Mouse (Mus musculus) limb, embryonic 13.5 days (tissue): ENCODE measurements at regions not wholly inside any gene's neighbourhood (a gene's known extent, or its start where the extent isn't known, plus 50 kb on each side); places are given as distances from the start of the nearest gene placed in this dataset.

Source experiments
- ATAC-seq: fragments of 200-750 bp; cut with Nextera tagmentation; 2 replicates; pipeline ENCODE4 v1.8.0; 2017; ENCODE audit warnings: low read depth, moderate number of reproducible peaks, moderate TSS enrichment; ENCODE audit not compliant: low FRiP score
- H3K27ac ChIP-seq: fragments of 300-500 bp; sonication (generic); 2 replicates; pipeline ENCODE4 v1.5.1; 2015; ENCODE audit warnings: inconsistent platforms, mild to moderate bottlenecking, moderate library complexity
- H3K27me3 ChIP-seq: fragments of 300-500 bp; sonication (generic); 2 replicates; pipeline ENCODE4 v1.6.1; 2015; ENCODE audit warnings: mild to moderate bottlenecking, inconsistent platforms
- H3K36me3 ChIP-seq: fragments of 300-500 bp; sonication (generic); 2 replicates; pipeline ENCODE4 v1.6.1; 2015; ENCODE audit warnings: inconsistent platforms, mild to moderate bottlenecking, moderate library complexity
- H3K4me1 ChIP-seq: fragments of 300-500 bp; sonication (generic); 2 replicates; pipeline ENCODE4 v1.6.1; 2015; ENCODE audit warnings: inconsistent platforms
- H3K4me2 ChIP-seq: fragments of 300-500 bp; sonication (generic); replicated peaks from 2 replicates; pipeline ENCODE4 v1.6.1; 2015; ENCODE audit warnings: inconsistent platforms, mild to moderate bottlenecking, moderate library complexity
- H3K4me3 ChIP-seq: fragments of 300-500 bp; sonication (generic); 2 replicates; pipeline ENCODE4 v1.5.1; 2015; ENCODE audit warnings: moderate library complexity, mild to moderate bottlenecking, inconsistent platforms
- H3K9ac ChIP-seq: fragments of 300-500 bp; sonication (generic); 2 replicates; pipeline ENCODE4 v1.6.1; 2015; ENCODE audit warnings: mild to moderate bottlenecking, inconsistent platforms
- H3K9me3 ChIP-seq: fragments of 300-500 bp; sonication (generic); 2 replicates; pipeline ENCODE4 v1.6.1; 2016; ENCODE audit warnings: inconsistent platforms
- WGBS: fragments of 180-500 bp; shearing (Covaris S2); methylation state at CpG from one replicate; pipeline ENCODE4 v1.1.7; 2015; 5-methylcytosine and 5-hydroxymethylcytosine counted together

- WGBS = 66% methylated on average over 12 of the region's 12 CpGs
- no peaks in the 10 kb centered on the region for H3K9me3 ChIP-seq
- ATAC-seq = no peak
- H3K27me3 ChIP-seq = no peaks in the 10 kb centered on the region
- no peak overlapping the region for H3K4me3 ChIP-seq
- H3K36me3 ChIP-seq = no peaks in the 10 kb centered on the region
- peaks cover 55% of the 10 kb centered on the region for H3K4me1 ChIP-seq
- no peak overlapping the region for H3K4me2 ChIP-seq
- H3K9ac ChIP-seq = no peak overlapping the region
- no peak overlapping the region for H3K27ac ChIP-seq
These were observed 410.3 kb downstream of the Wdr11 start for GRCm38 (mm10) chr7:130002002-130002401.

- H3K27ac ChIP-seq = peak overlapping the region; percentile 59
- 44% methylated on average over 10 of the region's 10 CpGs for WGBS
- peak; percentile 28; the same call in 1 of the 2 replicates for ATAC-seq
- no peak overlapping the region for H3K4me3 ChIP-seq
- no peak overlapping the region for H3K4me2 ChIP-seq
- H3K36me3 ChIP-seq = no peaks in the 10 kb centered on the region
- peaks cover 5% of the 10 kb centered on the region; the same call in 1 of the 2 replicates for H3K27me3 ChIP-seq
- H3K9ac ChIP-seq = no peak overlapping the region
- peaks cover 58% of the 10 kb centered on the region for H3K4me1 ChIP-seq
- H3K9me3 ChIP-seq = no peaks in the 10 kb centered on the region
These were observed 413.7 kb downstream of the Wdr11 start for GRCm38 (mm10) chr7:130005406-130005805.

- peaks cover 53% of the 10 kb centered on the region for H3K4me1 ChIP-seq
- no peak overlapping the region for H3K27ac ChIP-seq
- peaks cover 6% of the 10 kb centered on the region; the same call in 1 of the 2 replicates for H3K27me3 ChIP-seq
- H3K9me3 ChIP-seq = no peaks in the 10 kb centered on the region
- no peak overlapping the region for H3K9ac ChIP-seq
- WGBS = 20% methylated on average over 6 of the region's 6 CpGs
- ATAC-seq = no peak
- no peak overlapping the region for H3K4me3 ChIP-seq
- H3K4me2 ChIP-seq = no peak overlapping the region
- H3K36me3 ChIP-seq = no peaks in the 10 kb centered on the region
These were observed 416.4 kb downstream of the Wdr11 start for GRCm38 (mm10) chr7:130007993-130008583.

- no peak for ATAC-seq
- Histone ChIP-seq H3K9ac (no peak overlapping the region), H3K27ac (no peak overlapping the region), H3K36me3 (no peaks in the 10 kb centered on the region), H3K4me2 (no peak overlapping the region), H3K9me3 (no peaks in the 10 kb centered on the region), H3K4me3 (no peak overlapping the region), H3K27me3 (peaks cover 6% of the 10 kb centered on the region; the same call in 1 of the 2 replicates), H3K4me1 (peaks cover 48% of the 10 kb centered on the region)
- 42% methylated on average over 12 of the region's 12 CpGs for whole genome bisulfite sequencing
These were observed 417.1 kb downstream of the Wdr11 start for GRCm38 (mm10) chr7:130008591-130009418.

- Histone ChIP-seq H3K4me2 (no peak overlapping the region), H3K27me3 (peaks cover 6% of the 10 kb centered on the region; the same call in 1 of the 2 replicates), H3K9ac (no peak overlapping the region), H3K27ac (no peak overlapping the region), H3K9me3 (no peaks in the 10 kb centered on the region), H3K36me3 (no peaks in the 10 kb centered on the region), H3K4me3 (no peak overlapping the region), H3K4me1 (peaks cover 39% of the 10 kb centered on the region)
- 83% methylated on average over 8 of the region's 8 CpGs for WGBS
- no peak for ATAC-seq
These were observed 420.4 kb downstream of the Wdr11 start for GRCm38 (mm10) chr7:130012067-130012466.

- no peak overlapping the region for H3K4me2 ChIP-seq
- H3K27ac ChIP-seq = no peak overlapping the region
- H3K9me3 ChIP-seq = no peaks in the 10 kb centered on the region
- peaks cover 40% of the 10 kb centered on the region for H3K4me1 ChIP-seq
- WGBS = 83% methylated on average over 6 of the region's 6 CpGs
- H3K9ac ChIP-seq = no peak overlapping the region
- ATAC-seq = no peak
- H3K36me3 ChIP-seq = no peaks in the 10 kb centered on the region
- peaks cover 6% of the 10 kb centered on the region; the same call in 1 of the 2 replicates for H3K27me3 ChIP-seq
- H3K4me3 ChIP-seq = no peak overlapping the region
These were observed 421.4 kb downstream of the Wdr11 start for GRCm38 (mm10) chr7:130013109-130013508.

- H3K4me1 ChIP-seq = peaks cover 42% of the 10 kb centered on the region
- H3K4me2 ChIP-seq = no peak overlapping the region
- no peak for ATAC-seq
- no peaks in the 10 kb centered on the region for H3K36me3 ChIP-seq
- no peak overlapping the region for H3K27ac ChIP-seq
- H3K4me3 ChIP-seq = no peak overlapping the region
- peaks cover 6% of the 10 kb centered on the region for H3K27me3 ChIP-seq
- H3K9ac ChIP-seq = no peak overlapping the region
- H3K9me3 ChIP-seq = no peaks in the 10 kb centered on the region
- 71% methylated on average over 10 of the region's 10 CpGs for WGBS
These were observed 422.9 kb downstream of the Wdr11 start for GRCm38 (mm10) chr7:130014609-130015008.

GRCm38 (mm10) chr7:130015375-130016014, 423.8 kb downstream of the Wdr11 start:
- no peak for ATAC-seq
- H3K4me1 ChIP-seq = peaks cover 42% of the 10 kb centered on the region
- H3K27ac ChIP-seq = peak overlapping the region; percentile 55
- H3K27me3 ChIP-seq = no peaks in the 10 kb centered on the region; the same call in none of the 2 replicates
- H3K36me3 ChIP-seq = no peaks in the 10 kb centered on the region
- 39% methylated on average over 5 of the region's 5 CpGs for WGBS
- no peak overlapping the region for H3K4me2 ChIP-seq
- no peak overlapping the region for H3K9ac ChIP-seq
- H3K9me3 ChIP-seq = no peaks in the 10 kb centered on the region
- H3K4me3 ChIP-seq = no peak overlapping the region

- H3K9me3 ChIP-seq = no peaks in the 10 kb centered on the region
- H3K36me3 ChIP-seq = no peaks in the 10 kb centered on the region
- no peak overlapping the region for H3K4me3 ChIP-seq
- peak overlapping the region; percentile 55 for H3K27ac ChIP-seq
- ATAC-seq = no peak
- H3K4me2 ChIP-seq = no peak overlapping the region
- no peak overlapping the region for H3K9ac ChIP-seq
- peaks cover 39% of the 10 kb centered on the region for H3K4me1 ChIP-seq
- WGBS = 63% methylated on average over 17 of the region's 17 CpGs
- H3K27me3 ChIP-seq = no peaks in the 10 kb centered on the region; the same call in 1 of the 2 replicates
These were observed 424.6 kb downstream of the Wdr11 start for GRCm38 (mm10) chr7:130016015-130016874.

- 12% methylated on average over 4 of the region's 4 CpGs for WGBS
- Histone ChIP-seq H3K4me3 (no peak overlapping the region), H3K9ac (no peak overlapping the region), H3K9me3 (no peaks in the 10 kb centered on the region), H3K27ac (peak overlapping the region; percentile 48; the same call in 1 of the 2 replicates), H3K4me1 (peaks cover 33% of the 10 kb centered on the region), H3K4me2 (no peak overlapping the region), H3K36me3 (no peaks in the 10 kb centered on the region), H3K27me3 (no peaks in the 10 kb centered on the region; the same call in 1 of the 2 replicates)
- no peak for ATAC-seq
These were observed 427.2 kb downstream of the Wdr11 start for GRCm38 (mm10) chr7:130018891-130019290.

GRCm38 (mm10) chr7:130028945-130029344, 437.3 kb downstream of the Wdr11 start:
- Histone ChIP-seq H3K4me2 (no peak overlapping the region), H3K27ac (no peak overlapping the region), H3K36me3 (no peaks in the 10 kb centered on the region), H3K4me1 (peaks cover 5% of the 10 kb centered on the region), H3K27me3 (no peaks in the 10 kb centered on the region), H3K9ac (no peak overlapping the region), H3K9me3 (no peaks in the 10 kb centered on the region), H3K4me3 (no peak overlapping the region)
- ATAC-seq = no peak
